Mouse (Mus musculus): ENCODE measurements around the gene Mocs3. TPM values are rescaled to one million over a fixed set of nuclear protein-coding genes. Genes with fewer than 3 reads are reported as not detected.

Mocs3 gene
- 13.8 and 16.0 TPM in 2 replicates for total RNA-seq (2021)
- long read RNA-seq, transcript Mocs3-201 (1 exons, 1,973 nt): major isoform, 56 of 56 reads
- long read RNA-seq, partial matches to known transcripts: 0 of 56 reads
- long read RNA-seq, other reads (novel, unspliced or antisense): 0 of 56 reads

DNA sequence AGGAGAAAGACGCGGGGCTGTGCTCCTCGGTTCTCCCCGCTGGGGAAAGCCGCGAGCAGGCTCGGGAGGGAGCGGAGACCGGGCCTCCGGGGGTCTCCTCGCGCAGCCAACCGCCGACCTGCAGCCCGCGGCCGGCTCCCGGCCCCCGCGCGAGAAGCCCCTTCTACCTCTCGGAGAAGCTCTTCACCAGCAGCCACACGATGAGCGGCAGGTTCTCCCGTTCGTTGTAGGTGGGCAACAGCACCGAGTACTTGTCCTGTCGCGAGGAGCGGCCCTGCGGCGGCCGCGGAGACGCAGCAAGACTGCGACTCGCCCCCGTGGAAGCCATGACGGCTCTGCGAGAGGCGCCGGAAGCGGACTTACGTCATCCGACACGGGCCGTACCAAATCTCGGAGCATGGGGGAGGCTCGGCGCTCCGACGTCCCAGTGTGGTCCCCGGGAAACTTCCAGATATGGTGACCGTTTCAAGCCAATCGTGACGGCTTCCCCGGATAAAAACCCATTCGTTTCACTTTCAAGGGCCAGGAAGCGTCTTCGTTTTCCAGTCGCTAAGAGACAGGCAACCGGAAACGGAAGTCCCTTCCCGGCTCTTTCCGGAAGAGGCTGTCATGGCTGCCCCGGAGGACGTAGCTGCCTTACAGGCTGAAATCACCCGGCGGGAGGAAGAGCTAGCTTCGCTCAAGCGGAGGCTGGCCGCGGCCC, at the start of gene Mocs3, which contains the start of the genes Gm20716 and Dpm1:
Gene Mocs3, plus strand, starts transcription at position 597 of the 703 bp plus-strand sequence.
Gene Gm20716, minus strand, starts transcription at position 339 of the 703 bp plus-strand sequence.
Gene Dpm1, minus strand, starts transcription at position 566 of the 703 bp plus-strand sequence.
- peak; percentile 81 for DNase-seq

DNA sequence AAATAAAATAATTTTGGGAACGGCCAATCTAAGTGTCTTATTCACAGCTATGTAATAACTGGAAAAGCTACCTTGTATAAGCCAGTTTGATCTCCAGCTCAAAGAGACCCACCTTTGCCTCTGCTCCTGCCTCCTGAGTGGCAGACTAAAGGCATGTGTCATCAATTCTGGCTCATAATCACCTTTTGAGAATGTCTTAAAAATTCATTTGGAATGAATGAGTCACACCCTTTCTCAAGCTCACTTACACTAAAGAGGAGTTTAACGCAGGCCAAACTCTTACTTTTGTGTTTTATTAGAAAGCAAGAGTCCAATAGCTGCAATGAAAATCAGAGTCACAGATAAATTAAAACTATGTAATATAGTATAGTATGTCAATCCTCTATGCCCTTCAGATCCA, 38.6 kb upstream of the Mocs3 start:
- DNase-seq: no peak

DNA sequence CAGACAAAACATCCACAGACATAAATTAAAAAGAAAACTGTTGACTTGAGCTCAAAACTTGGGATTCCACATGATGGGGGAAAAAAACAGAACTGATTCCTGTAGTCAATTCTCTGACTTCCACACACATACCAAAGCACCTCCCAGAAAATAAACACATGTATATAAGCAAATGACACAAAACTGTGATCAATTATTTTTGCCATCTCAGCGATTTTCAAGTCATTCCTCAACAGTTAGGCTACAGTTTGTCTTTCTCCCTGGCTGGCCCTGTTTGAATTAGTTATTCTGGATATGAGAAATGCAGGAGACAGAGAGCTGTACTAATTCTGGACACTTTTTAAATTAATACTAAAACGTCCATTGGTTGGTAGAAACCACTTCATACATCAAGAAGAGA, 36.7 kb upstream of the Mocs3 start:
- no peak for DNase-seq

DNA sequence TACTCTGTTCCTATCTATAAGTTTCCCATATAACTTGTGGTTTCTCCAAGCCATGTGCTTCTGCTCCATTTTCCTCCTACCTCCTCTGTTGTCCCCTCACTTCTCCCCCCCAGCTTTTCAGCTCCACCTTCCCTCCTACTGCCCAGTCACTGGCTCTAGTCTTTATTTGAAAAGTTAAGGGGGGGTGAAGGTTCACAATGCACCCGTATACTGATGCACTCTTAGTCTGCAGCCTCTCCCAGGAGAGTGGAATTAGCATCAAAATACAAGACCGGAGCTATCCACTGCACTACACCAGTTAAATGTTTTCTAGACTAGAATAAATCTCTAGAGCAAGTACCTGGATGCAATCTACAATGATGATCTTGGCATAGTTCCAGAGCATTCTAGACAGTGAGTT, 34.7 kb upstream of the Mocs3 start:
- no peak for DNase-seq

DNA sequence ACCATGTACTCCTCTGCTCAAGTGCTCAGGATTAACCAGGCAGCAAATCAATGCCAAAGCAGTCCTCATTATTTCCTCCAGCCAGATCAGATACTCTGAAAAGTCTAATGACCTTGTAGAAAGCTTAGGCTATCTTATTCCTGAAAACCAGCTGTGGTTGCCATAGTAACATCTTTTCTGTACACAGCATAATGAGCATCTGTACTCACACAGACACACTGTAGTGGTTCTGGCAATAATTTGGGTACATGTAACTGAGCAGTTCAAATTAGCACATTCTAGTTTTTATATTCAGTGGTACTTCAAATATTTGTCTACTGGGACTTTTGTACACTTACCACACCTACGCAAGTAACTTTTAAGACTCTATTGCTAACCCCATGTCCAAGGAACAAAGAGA, 32.0 kb upstream of the Mocs3 start:
- no peak for DNase-seq

DNA sequence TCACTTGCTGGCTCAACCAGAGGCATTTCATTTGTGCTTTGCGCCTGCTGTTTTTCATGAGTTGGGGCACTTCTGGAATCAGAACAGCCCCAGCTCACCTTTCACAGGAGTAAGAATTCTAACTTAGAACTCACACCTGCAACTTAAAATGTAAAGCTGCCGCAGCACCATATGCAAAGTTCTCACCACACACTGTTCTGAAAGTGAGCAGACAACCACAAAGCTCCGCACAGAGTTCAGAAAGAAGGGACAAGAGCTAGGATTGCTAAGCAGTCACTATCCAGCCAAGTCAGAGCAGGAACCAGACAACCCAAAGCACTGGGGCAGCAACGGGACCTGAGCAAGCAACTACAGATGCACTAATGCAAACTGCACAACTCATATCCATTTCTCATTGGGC, 30.9 kb upstream of the Mocs3 start:
- no peak for DNase-seq

DNA sequence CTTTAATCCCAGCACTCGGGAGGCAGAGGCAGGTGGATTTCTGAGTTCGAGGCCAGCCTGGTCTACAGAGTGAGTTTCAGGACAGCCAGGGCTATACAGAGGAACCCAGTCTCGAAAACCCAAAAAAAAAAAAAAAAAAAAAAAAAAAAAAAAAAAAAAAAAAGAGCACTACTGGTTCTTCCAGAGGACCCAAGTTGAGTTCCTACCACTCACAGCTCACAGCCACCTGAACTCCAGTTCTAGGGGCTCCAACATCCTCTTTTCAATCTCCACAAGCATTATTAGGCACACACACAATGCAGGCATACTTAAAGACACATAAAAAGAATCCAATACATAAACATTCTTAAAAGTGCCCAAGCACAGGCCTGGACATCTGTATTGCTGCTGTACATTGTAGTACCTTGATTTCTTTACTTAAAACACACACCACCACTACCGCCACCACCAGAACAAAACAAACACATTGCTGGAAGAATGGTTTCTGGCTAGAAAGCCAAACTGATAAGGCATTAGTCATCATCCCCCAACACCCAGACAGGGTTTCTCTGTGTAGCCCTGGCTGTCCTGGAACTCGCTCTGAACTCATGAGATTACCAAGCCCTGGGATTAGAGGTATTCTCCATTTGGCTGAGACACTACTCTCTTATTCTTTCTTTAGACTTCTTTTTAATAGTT, 30.3 kb upstream of the Mocs3 start:
- DNase-seq: no peak

DNA sequence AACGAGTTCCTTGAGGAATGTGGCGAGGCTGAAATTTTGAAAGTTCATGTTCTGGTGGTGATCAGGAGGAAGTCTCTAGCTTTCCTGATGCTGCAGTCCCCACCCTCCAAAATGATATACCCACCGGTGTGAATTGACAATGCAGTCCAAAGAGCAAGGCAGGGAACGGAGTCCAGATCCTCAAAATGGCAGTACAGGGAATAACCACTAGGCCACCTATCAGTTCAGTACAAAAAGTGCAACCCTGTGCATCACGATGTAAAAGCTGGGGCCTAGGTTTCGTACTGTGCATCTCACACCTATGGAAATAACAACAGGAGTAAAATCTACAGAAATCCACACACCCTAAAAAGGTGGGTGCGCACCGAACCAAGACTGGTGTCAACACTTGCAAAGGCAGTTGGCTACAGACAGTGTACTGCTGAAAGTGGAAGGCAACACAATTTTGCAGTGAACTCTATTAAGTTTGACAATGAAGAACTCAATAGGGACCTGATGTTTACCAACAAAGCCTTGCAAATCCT, 25.9 kb upstream of the Mocs3 start:
- no peak for DNase-seq

DNA sequence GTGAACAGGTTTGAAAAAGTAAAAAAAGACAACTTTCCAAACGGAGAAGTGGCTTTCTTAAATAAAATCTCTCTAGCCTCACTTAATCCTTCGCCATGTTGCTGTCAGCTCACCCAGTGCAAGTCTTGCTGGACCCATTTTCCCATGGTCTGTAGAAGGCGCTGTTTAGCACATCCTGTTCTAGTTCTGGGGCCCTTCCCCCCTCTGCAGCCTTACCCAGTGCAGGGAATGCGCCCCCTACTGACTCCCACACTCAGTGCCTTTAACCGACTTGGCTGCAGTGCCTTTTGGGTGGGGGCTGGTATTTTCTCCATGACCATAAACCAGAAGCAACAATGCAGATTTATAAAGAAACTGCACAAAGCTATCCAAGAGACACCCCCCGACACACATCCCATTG, 25.2 kb upstream of the Mocs3 start:
- peak; percentile 87 for DNase-seq

DNA sequence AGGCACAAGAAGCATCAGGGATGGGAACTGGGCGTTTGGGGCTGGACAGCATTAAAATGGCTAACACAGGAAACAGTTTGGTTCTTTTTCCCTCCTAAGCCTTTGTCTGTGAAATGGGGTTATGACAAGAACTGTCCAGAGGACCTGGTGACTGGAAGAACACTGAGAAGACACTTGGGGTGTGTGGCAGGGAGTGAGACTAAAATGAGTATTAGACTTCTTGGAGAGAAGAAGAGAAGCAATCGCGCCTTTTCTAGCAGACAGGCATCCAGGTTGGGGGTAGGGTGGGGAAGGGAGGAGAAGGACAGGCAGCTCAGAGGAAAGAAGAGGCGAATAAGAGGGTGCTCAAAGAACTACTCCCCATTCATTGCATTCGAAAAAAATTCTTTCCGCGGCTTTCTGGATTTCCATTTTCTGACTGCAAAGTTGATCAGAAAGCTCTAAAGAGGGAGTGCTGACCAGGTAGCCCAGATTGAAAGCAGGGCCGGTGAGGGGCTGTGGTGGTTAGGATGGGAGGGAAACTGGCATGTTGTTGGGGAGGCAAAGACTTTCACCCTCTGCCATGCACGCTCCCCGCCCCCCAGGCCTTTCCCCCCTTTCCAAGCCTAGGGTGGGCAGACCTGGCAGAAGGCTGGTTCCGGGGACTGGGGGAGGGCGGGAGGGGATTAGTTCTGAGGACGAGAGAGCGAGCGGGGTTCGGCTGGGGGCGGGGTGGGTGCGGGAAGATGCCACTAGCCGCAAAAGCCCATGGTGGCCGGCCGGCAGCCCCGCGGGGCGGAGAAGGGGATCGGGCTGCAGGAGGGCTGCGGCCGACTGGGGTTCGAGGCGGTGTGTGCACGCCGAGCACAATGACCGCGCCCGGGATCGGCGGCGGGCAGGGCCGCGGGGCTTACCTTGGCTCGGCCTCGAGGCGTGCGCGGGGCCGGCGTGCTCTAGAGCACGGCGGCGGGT, 24.5 kb upstream of the Mocs3 start:
- peak; percentile 27 for DNase-seq

DNA sequence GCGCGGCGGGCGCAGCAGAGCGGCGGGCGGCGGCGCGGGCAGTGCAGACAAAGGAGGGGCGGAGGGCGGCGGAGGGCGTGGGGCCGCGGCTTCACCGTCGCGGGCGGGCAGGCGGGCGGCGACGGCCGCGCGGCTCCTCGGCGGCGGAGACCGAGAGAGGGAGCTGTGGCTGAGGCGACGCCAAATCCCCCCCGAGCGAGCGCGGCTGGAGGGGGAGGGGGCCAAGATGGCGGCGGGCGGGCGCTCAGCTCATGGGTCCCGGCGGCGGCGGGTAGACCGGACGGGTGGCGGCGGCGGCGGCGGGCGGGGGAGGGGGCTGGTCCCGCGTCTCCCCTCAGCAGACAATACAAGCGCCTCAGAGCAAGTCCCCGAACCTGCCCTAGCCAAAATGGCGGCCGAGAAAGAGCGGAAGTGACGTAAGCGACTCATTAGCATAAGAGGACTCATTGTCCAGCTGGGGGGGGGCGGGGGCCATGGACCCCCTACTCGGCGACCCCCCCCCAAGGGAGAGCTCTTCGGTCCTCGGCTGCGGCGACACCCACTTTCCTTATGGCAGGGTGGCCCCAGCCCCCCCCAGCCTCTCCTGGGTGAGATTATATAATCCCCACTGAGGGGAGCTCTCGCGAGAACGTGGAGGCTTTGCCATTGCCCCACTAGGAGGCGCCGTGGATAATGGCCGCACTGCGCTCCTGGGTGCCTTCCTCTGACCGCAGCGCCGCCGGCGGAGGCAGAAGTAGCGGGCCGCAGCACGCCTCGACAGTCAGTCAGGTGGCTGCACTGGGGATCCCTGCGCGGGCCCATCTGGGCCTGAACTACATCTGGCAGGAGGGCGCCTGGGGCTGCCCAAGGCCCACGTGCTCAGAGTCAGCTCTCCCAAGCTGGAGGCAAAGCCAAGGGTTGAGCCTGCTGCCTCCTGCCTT, 23.4 kb upstream of the Mocs3 start, which contains the start of gene Adnp:
Gene Adnp, minus strand, starts transcription at position 388 of the 920 bp plus-strand sequence.
- peak; percentile 92 for DNase-seq

DNA sequence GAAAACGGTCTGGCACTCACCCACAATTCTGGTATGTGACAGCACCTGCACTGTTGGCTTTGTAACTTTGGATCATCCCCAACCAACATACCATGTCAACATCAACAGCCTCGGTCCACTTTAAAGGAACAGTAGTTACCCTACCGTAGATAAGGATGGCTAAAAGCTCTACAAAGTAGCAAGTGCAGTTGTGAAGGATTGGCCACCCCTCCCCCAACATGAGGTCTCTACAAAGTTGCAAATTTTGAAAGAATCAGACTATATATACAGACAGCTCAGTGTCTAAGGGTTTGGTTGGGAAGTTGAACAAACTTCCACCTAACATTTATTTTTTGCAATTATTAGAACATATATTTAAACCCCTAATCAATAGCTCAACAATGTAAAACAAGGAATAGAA, 22.5 kb upstream of the Mocs3 start:
- DNase-seq: no peak

DNA sequence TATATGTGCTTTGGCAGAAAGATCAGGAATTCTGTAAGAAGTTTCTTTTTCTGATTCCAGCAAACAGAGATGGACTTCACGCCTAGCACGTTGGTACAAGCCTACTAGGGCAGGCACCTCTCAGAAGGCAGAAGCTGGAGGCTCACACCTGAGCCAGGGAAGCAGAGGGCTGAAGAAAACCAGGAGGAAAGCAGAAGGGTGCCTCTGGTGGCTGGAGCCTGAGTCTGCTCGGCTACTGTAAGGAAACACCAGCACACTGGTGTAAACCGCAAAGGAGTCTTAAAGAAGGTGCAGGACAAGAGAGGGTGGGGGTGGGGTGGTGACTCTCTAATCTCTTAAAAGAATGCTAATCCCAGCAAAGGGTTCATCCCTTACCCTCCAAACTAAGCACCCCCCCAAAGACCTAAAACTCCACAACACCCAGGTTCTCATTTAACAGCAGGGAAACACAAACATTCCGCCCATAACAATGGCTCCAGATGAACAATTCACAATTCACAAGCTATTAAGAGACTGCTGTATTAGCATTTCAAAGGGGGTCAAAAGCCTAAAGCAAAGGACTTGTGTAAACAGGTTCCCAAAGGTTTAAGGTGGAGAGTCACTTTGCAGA, 16.5 kb upstream of the Mocs3 start:
- DNase-seq: no peak

DNA sequence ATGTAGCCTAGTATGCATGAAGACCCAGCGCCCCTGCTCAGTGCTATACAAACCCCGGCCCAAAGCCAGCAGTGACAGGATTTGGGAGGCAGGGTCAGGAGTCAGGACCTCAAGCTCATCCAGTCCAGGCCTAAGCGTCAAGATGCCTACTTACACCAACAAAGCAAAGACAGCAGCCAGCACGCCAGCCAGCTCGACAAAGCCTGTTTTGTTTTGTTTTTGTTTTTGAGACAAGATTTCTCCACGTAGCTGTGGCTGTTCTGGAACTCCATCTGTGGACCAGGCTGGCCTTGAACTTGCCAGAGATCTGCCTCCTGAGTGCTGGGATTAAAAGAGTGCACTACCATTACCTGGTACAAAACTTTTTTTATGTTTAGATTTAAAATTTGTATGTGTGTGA, 7.1 kb upstream of the Mocs3 start:
- no peak for DNase-seq

DNA sequence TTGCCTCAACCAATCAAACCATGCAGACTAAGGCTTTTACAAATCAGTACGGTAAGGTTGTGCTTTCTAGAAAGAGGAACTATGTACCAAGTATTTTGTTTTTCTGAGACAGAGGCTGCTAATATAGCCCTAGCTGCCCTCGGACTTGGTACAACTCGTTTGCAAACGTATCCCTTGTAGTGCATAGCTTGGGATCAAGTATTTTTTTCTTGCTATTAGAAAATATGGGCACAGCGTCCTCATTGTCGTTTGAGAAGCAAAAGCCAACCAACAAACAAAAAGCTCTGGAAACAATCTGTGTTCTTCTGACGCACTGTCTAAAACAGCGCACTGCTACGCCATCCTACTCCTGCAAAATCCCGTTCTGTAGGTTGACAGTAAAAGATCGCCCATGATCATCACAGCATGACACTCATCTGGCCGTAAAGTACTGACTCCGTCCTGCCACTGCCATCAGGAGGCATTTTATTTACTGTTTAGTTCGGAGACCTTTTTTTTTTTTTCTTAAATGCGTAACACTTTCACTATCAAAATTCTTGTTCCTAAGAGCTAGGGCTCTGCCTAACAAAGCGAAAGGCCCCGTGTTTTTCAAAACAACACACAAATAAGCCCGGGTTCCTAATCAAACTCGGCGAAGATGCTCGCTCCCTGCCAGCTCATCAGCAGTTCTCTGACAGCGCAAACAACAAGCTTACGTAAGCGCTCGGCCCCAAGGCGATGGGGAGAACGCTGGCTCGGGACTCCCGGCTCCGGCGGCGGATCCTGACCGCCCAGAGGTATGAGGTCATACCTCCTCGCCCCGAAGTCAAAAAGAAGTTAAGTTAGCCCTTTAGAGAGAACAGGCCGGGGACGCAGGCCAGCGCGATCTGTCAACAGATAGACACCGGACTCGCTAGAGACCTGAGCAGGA, 1.1 kb upstream of the Mocs3 start:
- peak; percentile 57 for DNase-seq

DNA sequence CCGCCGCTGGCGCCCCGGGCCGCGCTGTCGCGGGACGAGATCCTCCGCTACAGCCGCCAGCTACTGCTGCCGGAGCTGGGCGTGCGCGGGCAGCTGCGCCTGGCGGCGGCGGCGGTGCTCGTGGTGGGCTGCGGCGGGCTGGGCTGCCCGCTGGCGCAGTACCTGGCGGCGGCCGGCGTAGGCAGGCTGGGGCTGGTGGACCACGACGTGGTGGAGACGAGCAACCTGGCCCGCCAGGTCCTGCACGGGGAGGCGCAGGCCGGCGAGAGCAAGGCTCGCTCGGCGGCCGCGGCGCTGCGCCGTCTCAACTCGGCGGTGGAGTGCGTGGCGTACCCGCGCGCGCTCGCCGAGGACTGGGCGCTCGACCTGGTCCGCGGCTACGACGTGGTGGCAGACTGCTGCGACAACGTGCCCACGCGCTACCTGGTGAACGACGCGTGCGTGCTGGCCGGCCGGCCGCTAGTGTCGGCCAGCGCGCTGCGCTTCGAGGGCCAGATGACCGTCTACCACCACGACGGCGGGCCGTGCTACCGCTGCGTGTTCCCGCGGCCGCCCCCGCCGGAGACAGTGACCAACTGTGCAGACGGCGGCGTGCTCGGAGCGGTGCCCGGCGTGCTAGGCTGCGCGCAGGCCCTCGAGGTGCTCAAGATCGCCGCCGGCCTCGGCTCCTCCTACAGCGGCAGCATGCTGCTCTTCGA, 500 bp downstream of the Mocs3 start:
- DNase-seq: peak; percentile 20

DNA sequence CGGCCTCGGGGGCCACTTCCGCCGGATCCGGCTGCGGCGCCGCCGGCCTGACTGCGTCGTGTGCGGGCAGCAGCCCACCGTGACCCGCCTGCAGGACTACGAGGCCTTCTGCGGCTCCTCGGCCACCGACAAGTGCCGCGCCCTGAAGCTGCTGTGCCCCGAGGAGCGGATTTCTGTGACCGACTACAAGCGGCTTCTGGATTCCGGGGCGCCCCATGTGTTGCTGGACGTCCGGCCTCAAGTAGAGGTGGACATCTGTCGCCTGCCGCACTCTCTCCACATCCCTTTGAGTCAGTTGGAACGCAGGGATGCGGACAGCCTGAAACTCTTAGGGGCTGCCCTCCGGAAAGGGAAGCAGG, 1.0 kb downstream of the Mocs3 start:
- no peak for DNase-seq

DNA sequence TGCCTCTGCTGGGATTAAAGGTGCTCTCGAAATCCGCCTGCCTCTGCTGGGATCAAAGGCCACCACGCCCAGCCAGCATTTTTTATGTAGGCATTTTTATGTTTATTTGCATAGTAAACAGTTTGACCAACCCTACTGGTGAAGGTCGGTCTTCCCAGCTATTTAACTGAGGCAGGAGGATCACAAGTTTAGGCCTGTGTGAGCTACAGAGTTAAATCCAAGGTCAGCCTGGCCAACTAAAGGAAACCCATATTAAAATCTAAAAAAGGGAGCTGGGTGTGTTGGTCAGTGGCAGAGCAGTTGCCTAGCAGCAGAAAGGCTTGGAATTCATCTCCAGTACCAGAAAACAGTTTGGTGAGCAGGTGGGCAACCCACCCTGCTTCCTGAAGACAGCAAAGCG, 2.9 kb downstream of the Mocs3 start:
- DNase-seq: no peak

DNA sequence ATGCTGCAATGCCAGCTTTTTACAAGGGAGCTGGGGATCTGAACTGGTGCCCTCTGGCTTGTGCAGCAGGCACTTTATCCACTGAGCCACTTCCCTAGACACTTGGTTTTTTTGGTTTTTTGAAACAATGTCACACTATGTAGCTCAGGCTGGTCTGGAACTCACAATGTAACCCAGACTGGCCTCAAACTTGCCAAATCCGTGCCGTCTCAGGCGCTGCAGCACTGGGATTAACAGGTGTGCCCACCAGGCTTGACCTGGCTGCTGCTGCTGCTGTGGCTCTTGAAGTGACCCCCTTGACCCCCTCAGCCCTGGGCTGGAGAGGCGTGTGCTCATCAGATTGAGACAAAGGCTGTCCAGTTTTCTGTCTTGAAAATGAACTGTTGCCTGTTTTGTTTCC, 7.9 kb downstream of the Mocs3 start:
- DNase-seq: no peak

Measured in adrenal gland, postnatal 25 days (tissue).